Mouse (Mus musculus) liver, embryonic 15.5 days (tissue): ENCODE data around the gene Dnah12. TPM values are rescaled to one million over a fixed set of nuclear protein-coding genes. Genes with fewer than 3 reads are reported as not detected.
A peak's percentile ranks its signal among the peaks of the same experiment; 100 is the strongest.
"Not testable (repeated sequence)": the region's sequence is repeated elsewhere in the genome, so short reads cannot be mapped to it uniquely, and the experiment has no call there.

Experiments used
- ATAC-seq: fragments of 200-750 bp; cut with Nextera tagmentation; 2 replicates; pipeline ENCODE4 v1.8.0; 2017; ENCODE audit warnings: moderate number of reproducible peaks, mild to moderate bottlenecking, moderate library complexity; ENCODE audit not compliant: insufficient read depth
- H3K27ac ChIP-seq: fragments of 300-500 bp; sonication (generic); replicated peaks from 2 replicates; pipeline ENCODE4 v1.5.1; 2015; ENCODE audit warnings: mild to moderate bottlenecking, inconsistent platforms
- H3K27me3 ChIP-seq: fragments of 300-500 bp; sonication (generic); 2 replicates; pipeline ENCODE4 v1.6.1; 2015; ENCODE audit warnings: mild to moderate bottlenecking, inconsistent platforms
- H3K36me3 ChIP-seq: fragments of 300-500 bp; sonication (generic); replicated peaks from 2 replicates; pipeline ENCODE4 v1.6.1; 2015; ENCODE audit warnings: moderate library complexity, mild to moderate bottlenecking, inconsistent platforms
- H3K4me1 ChIP-seq: fragments of 300-500 bp; sonication (generic); replicated peaks from 2 replicates; pipeline ENCODE4 v1.6.1; 2015; ENCODE audit warnings: inconsistent platforms
- H3K4me2 ChIP-seq: fragments of 300-500 bp; sonication (generic); 2 replicates; pipeline ENCODE4 v1.6.1; 2015; ENCODE audit warnings: moderate library complexity, mild to moderate bottlenecking, inconsistent platforms
- H3K4me3 ChIP-seq: fragments of 300-500 bp; sonication (generic); replicated peaks from 2 replicates; pipeline ENCODE4 v1.5.1; 2015; ENCODE audit warnings: mild to moderate bottlenecking, inconsistent platforms
- H3K9ac ChIP-seq: fragments of 300-500 bp; sonication (generic); 2 replicates; pipeline ENCODE4 v1.6.1; 2015; ENCODE audit warnings: moderate library complexity, mild to moderate bottlenecking, inconsistent platforms
- H3K9me3 ChIP-seq: fragments of 300-500 bp; sonication (generic); replicated peaks from 2 replicates; pipeline ENCODE4 v1.6.1; 2016; ENCODE audit warnings: inconsistent platforms
- WGBS: fragments of 180-500 bp; shearing (Covaris S2); methylation state at CpG from one replicate; pipeline ENCODE4 v1.1.7; 2015; ENCODE audit warnings: mixed read lengths; ENCODE audit not compliant: insufficient replicate concordance; 5-methylcytosine and 5-hydroxymethylcytosine counted together
- polyA plus RNA-seq: library from polyadenylated mRNA; unstranded; fragments of >200 nt; fragmentation: Nextera tagmentation; extraction: Ambion mirVana; gene quantifications from 2 replicates; pipeline ENCODE4 v1.2.1, GENCODE M21; 2015

The Dnah12 gene
- polyA plus RNA-seq, 1 experiment from 2014 or later = 0.02 TPM

- peak within 1 kb of the TSS; percentile 95 for H3K4me2 ChIP-seq
- H3K9me3 ChIP-seq = no peaks in the 10 kb centered on the region
- H3K27me3 ChIP-seq = no peaks in the 10 kb centered on the region
- under 1% methylated on average over 70 of the region's 70 CpGs for WGBS
- peak within 1 kb of the TSS; percentile 86 for H3K4me3 ChIP-seq
- H3K27ac ChIP-seq = peak within 1 kb of the TSS; percentile 85
- peak within 1 kb of the TSS; percentile 77 for H3K9ac ChIP-seq
- ATAC-seq = peak; percentile 84
- peaks cover 17% of the 10 kb centered on the region for H3K36me3 ChIP-seq
- peaks cover 47% of the 10 kb centered on the region for H3K4me1 ChIP-seq
These were observed 23.6 kb upstream of the Dnah12 start, which contains the start of gene Pde12 for GRCm38 (mm10) chr14:26669292-26670073. Gene Pde12 (minus strand): TSS chr14:26669883.

- ATAC-seq = no peak
- peak overlapping the region; percentile 86 for H3K4me3 ChIP-seq
- H3K4me1 ChIP-seq = peaks cover 60% of the 10 kb centered on the region
- H3K36me3 ChIP-seq = peaks cover 5% of the 10 kb centered on the region; the same call in 1 of the 2 replicates
- peak overlapping the region; percentile 53 for H3K27ac ChIP-seq
- no peaks in the 10 kb centered on the region for H3K9me3 ChIP-seq
- no peaks in the 10 kb centered on the region for H3K27me3 ChIP-seq
- H3K9ac ChIP-seq = no peak overlapping the region
- H3K4me2 ChIP-seq = peak overlapping the region; percentile 95
These were observed 22.1 kb upstream of the Dnah12 start for GRCm38 (mm10) chr14:26670964-26671363.

GRCm38 (mm10) chr14:26671870-26672615 is 21.0 kb upstream of the Dnah12 start:
- not testable (repeated sequence) for H3K9me3 ChIP-seq, ATAC-seq, H3K27ac ChIP-seq, H3K36me3 ChIP-seq, H3K27me3 ChIP-seq
- peaks cover 53% of the 10 kb centered on the region for H3K4me1 ChIP-seq
- peak overlapping the region; percentile 41 for H3K4me3 ChIP-seq
- 26% methylated on average over 17 of the region's 17 CpGs for WGBS
- 0 out of 2 replicates have a peak overlapping the region, but pooled peaks have one; percentile 32 for H3K9ac ChIP-seq
- peak overlapping the region; percentile 95 for H3K4me2 ChIP-seq

- 71% methylated on average over 2 of the region's 2 CpGs for WGBS
- not testable (repeated sequence) for H3K9ac ChIP-seq, H3K36me3 ChIP-seq, H3K4me2 ChIP-seq, H3K27me3 ChIP-seq, H3K4me3 ChIP-seq, H3K9me3 ChIP-seq, H3K27ac ChIP-seq, ATAC-seq
- peaks cover 45% of the 10 kb centered on the region for H3K4me1 ChIP-seq
These were observed 18.5 kb upstream of the Dnah12 start for GRCm38 (mm10) chr14:26674476-26675169.

- Histone ChIP-seq H3K4me2 (peak overlapping the region; percentile 65), H3K4me1 (peaks cover 44% of the 10 kb centered on the region), H3K27ac (peak overlapping the region; percentile 24; the same call in 1 of the 2 replicates), H3K27me3 (no peaks in the 10 kb centered on the region; the same call in 1 of the 2 replicates), H3K9me3 (no peaks in the 10 kb centered on the region), H3K4me3 (peak overlapping the region; percentile 37), H3K9ac (no peak overlapping the region), H3K36me3 (no peaks in the 10 kb centered on the region)
- 22% methylated on average over 12 of the region's 12 CpGs for WGBS
- peak; percentile 58; the same call in 1 of the 2 replicates for ATAC-seq
These were observed 17.7 kb upstream of the Dnah12 start for GRCm38 (mm10) chr14:26675371-26675770.

- Histone ChIP-seq H3K4me1 (peaks cover 40% of the 10 kb centered on the region), H3K36me3 (no peaks in the 10 kb centered on the region), H3K4me2 (peak overlapping the region; percentile 65), H3K4me3 (peak overlapping the region; percentile 37), H3K27me3 (no peaks in the 10 kb centered on the region; the same call in 1 of the 2 replicates), H3K9me3 (no peaks in the 10 kb centered on the region), H3K27ac (peak overlapping the region; percentile 24; the same call in 1 of the 2 replicates), H3K9ac (no peak overlapping the region)
- WGBS = 37% methylated on average over 5 of the region's 5 CpGs
- ATAC-seq = peak; percentile 71
These were observed 17.3 kb upstream of the Dnah12 start for GRCm38 (mm10) chr14:26675791-26676190.

GRCm38 (mm10) chr14:26690727-26691126 is 2.3 kb upstream of the Dnah12 start:
- Histone ChIP-seq H3K9ac (no peak overlapping the region), H3K4me1 (no peaks in the 10 kb centered on the region), H3K27me3 (no peaks in the 10 kb centered on the region), H3K4me2 (no peak overlapping the region), H3K36me3 (no peaks in the 10 kb centered on the region), H3K27ac (no peak overlapping the region), H3K4me3 (no peak overlapping the region), H3K9me3 (no peaks in the 10 kb centered on the region)
- 50% methylated on average over 2 of the region's 2 CpGs for WGBS
- ATAC-seq = no peak

- H3K27me3 ChIP-seq = no peaks in the 10 kb centered on the region
- 57% methylated on average over 2 of the region's 2 CpGs for WGBS
- H3K27ac ChIP-seq = no peak overlapping the region
- H3K9me3 ChIP-seq = no peaks in the 10 kb centered on the region
- H3K4me1 ChIP-seq = no peaks in the 10 kb centered on the region
- H3K4me2 ChIP-seq = no peak overlapping the region
- no peak overlapping the region for H3K9ac ChIP-seq
- no peak for ATAC-seq
- H3K4me3 ChIP-seq = no peak overlapping the region
- H3K36me3 ChIP-seq = no peaks in the 10 kb centered on the region
These were observed 1.7 kb upstream of the Dnah12 start for GRCm38 (mm10) chr14:26691363-26691762.

GRCm38 (mm10) chr14:26697912-26698311 is 4.8 kb downstream of the Dnah12 start:
- ATAC-seq = no peak
- H3K4me1 ChIP-seq = no peaks in the 10 kb centered on the region
- no peak overlapping the region for H3K4me3 ChIP-seq
- H3K36me3 ChIP-seq = no peaks in the 10 kb centered on the region
- no peak overlapping the region for H3K4me2 ChIP-seq
- H3K9ac ChIP-seq = no peak overlapping the region
- H3K9me3 ChIP-seq = no peaks in the 10 kb centered on the region
- no peaks in the 10 kb centered on the region for H3K27me3 ChIP-seq
- no peak overlapping the region for H3K27ac ChIP-seq

GRCm38 (mm10) chr14:26705246-26705645 is 12.2 kb downstream of the Dnah12 start:
- not testable (repeated sequence) for H3K9ac ChIP-seq, H3K4me1 ChIP-seq, H3K4me2 ChIP-seq, ATAC-seq, H3K27ac ChIP-seq, H3K9me3 ChIP-seq, H3K4me3 ChIP-seq, H3K36me3 ChIP-seq, H3K27me3 ChIP-seq
- 70% methylated on average over 5 of the region's 5 CpGs for WGBS

GRCm38 (mm10) chr14:26719696-26720095 is 26.6 kb downstream of the Dnah12 start:
- H3K27me3 ChIP-seq, H3K27ac ChIP-seq, H3K4me2 ChIP-seq, H3K9me3 ChIP-seq, H3K4me3 ChIP-seq, H3K9ac ChIP-seq, H3K36me3 ChIP-seq, ATAC-seq, H3K4me1 ChIP-seq: not testable (repeated sequence)
- WGBS = 28% methylated on average over 2 of the region's 2 CpGs
